Mouse (Mus musculus): ENCODE measurements at regions not wholly inside any gene's neighbourhood (a gene's known extent, or its start where the extent isn't known, plus 50 kb on each side); places are given as distances from the start of the nearest gene placed in this dataset.

DNA sequence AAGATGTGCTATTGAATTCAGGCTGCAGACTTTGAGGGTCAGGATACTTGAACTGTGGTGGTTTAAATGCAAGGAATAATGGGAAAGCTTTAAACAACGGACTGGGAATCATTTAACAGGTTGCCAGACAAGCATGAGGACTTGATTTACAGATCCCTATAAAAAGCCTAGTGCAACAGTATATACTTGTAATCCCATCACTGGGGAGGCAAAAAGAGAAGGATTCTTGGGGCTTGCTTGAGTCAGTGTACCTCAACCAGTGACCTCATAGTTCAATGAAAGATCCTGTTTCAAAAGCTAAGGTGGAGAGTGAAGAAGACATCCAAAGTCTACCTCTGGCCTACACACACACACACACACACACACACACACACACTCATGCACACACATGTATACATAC lies 99.8 kb downstream of the Lrrn1 start:
- DNase-seq (ENCODE audit: low spot score in 2 of 2) = no peak

DNA sequence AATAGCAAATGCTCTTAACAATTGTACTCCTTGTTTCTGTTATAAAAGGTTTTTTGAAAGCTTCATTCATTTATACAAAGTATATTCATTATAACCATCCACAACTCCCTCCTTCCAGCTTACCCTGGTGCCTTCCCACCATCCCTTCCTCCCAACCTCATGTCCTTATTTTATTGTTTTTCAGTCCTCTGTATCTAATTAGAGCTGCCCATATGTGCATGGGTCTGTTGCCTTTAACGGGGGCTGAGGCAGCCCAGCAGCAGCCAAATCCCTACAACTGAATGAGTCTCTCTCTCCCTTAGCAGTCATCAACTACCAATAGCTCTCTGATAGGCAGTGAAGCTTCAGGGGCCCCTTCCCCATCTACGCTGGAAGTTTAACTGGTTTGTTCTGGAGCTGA lies 116.2 kb downstream of the Lrrn1 start:
- peak in 1 of 2 experiments; percentile 8 for DNase-seq (ENCODE audit: low spot score in 2 of 2)

DNA sequence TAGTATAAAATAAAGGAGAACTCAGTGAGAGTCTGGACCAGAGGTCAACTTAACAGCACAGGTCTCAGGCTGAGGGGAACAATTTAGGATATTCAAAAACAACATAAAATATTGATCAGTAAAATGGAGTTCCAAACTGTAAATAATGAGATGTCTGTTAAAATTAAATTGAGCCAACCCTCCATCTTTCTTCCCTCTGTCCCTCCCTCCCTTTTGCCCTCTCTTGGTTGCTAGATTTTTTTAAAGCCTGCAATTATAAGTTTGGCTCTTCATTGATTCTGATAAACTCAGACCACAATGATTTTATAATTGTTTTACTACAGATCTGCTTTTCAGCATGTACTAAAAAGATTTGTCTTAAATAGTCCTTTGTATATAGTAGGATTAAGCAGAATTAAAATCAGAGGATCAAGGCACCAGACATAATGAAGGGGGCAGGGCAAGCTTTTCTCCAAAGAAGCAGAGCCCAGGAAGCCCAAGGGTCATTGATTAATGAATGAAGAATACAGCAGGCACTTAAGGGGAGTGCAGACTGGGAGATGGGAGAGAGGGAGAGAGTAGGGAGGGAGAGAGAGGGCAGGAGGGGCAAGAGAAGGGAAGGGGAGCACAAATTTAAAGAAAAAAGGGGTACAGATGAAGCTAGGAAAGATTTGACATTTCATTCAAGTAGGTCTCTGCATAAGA lies 124.4 kb downstream of the Lrrn1 start:
- no peak for DNase-seq (ENCODE audit: low spot score in 2 of 2)

DNA sequence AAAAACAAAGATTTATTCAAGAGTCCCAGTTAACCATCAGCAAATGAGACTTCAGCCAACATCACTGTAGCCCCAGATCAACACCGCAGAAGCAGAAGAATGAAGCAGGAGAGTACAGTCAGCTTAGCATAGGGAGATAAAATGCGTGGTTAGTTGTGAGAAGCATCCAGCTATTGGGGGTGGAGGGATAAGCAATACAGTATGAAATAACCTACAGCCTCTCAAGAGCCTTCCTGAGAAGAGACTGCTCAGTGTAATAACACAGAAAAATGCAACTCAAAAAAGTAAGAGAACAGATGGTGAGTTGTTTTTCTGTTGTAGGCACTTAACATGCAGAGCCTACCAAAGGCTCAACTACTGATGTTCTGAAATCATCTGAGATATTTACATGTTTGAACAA lies 128.2 kb downstream of the Lrrn1 start:
- DNase-seq (ENCODE audit: low spot score in 2 of 2) = peak in 1 of 2 experiments; percentile 11

DNA sequence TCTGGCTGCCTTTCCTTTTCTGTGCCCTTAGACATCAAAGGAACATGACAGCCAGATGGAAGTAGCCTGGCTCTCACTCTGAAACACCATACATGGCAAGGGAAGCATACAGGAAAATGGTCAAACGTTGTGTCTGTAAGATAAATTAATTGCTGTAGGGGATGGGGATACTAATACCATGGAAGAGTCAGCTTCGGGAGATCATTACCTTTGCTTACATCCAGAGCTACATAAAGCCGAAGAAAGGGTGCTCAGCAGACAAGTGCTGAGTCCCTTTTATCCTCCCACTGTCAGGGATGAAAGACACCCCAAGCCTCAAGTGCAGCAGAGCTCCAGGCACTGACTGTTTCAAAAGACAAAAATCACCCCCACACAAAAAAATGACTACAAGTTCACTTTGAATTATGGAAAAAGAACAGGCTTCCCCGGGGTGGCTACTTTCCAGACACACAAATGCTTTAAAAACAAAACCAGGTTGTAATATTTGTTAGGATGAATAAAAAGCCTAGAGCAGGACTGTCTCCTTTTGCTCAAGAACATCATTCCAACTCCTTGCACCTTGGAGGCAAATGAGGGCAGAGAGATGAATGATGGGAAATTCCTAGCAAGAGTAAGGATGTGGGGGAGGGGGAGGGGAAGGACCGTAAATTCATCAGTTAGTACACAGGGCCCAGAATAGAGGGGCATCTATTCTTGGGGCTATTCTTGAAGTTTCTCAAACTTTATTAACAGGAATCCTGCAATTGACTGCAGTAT lies 131.6 kb downstream of the Lrrn1 start:
- DNase-seq (ENCODE audit: low spot score in 2 of 2) = no peak

DNA sequence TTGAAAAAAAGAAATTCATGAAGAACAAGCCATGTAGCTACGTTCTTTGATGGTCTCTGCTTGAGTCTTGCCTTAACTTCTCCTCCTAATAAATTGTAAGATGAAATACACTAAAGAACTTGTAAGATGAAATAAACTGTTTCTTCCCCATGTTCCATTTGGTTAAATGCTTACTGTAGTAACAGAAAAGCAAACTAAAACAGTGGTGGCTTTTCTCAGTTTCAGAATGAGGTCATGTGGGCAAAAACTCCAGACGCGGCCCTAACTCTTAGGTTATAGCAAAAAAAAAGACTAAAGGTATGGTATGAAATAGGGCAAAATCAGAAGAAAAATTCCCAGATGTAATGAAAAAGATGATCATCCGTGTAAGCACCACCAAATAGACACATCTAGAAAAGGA lies 169.7 kb downstream of the Lrrn1 start:
- DNase-seq (ENCODE audit: low spot score in 2 of 2) = no peak

DNA sequence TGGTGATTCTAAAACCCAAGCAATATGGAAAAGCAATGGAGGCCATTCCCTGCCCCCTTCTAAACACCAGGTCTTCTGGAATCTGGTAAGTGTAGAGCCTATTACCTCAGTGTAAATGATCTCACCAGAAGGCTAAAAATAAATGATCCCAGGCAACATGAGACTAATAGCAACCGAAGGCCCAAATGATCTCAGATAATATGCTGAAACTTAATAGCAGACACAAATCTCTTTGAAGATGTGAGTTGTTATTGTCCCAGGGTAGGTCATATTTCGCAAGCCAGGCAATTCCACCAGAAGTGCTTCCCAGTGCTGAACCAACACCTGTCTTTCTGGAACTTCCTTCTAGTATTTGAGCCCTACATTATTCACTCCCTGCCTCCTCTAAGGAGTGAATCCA lies 178.6 kb downstream of the Lrrn1 start:
- no peak for DNase-seq (ENCODE audit: low spot score in 2 of 2)

DNA sequence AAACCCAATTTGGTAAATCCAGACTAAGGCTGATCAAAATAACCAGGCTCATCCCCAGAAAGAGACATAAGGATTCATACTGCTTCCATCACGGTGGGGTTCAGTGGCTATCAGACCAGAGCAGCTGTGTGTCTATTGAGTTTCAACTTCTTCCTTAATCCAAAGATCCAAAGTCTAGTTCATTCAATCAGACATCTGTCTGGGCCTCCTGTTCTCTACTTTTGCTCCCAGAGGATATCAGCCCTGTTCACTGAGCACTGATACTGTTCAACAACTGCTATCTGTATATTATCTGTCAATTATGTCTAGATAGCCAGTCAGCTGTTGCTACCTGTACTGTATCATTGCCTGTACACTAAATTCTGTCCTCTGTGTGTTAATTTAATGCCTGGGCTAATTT lies 179.0 kb downstream of the Lrrn1 start:
- no peak for DNase-seq (ENCODE audit: low spot score in 2 of 2)

DNA sequence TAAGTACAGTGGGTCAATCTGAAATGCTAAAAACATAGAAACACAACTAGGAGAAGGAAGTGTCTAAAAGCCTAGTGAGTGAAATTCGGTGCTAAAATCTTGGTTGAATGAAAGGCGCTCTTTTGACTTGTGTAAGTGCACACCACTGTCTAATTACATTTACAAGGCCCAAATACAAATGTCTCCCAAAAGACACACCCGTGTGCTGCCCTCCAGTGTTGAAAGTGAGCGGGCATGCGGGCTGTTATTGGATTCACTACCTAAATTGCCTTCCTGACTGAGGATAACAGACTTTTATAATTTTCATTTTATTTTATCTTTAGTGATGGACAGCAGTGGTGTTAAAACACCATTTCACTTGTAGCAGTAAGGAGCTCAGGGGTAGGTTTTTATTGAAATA lies 180.8 kb downstream of the Lrrn1 start:
- no peak for DNase-seq (ENCODE audit: low spot score in 2 of 2)

DNA sequence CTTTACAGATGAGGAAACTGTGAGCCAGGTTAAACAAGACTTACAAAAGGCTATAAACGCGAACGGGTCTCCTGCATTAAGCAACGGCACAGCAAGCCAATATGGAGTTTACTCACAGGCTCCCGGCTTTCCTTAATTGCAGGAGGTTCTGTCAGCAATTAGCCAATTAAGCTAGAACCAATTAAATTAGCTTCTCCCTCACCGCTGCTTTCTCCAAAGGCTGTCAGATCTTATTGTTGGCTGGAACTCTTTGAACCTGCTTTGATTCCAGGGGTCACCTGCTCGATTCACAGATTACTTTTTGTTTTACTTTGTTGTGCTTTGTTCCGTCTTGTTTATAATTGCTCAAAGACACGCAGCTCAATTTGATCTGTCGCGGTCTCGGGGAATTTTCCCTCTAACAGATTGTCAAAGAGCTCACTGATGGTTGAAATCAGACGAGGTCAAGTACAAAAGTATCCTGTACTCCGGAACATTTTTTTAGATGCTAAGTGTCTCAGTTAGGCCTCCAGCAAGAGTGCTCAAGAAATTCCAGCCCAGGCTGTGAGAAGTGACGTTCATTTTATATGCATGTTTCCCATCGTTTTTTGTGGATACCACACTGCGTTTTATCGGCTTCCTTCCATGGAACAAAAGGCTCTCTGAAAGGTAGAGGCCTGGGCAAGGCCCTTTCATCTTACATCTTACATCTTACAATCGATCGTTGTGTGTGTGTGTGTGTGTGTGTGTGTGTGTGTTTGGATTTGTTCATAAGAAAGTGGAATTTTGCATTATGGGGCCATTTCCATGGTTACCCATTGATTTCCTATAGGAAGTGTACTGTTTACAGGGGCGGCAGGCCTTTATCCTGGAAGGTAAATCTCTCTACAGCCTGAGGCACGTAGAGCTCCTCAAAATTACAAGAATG lies 181.9 kb downstream of the Lrrn1 start:
- no peak for DNase-seq (ENCODE audit: low spot score in 2 of 2)

DNA sequence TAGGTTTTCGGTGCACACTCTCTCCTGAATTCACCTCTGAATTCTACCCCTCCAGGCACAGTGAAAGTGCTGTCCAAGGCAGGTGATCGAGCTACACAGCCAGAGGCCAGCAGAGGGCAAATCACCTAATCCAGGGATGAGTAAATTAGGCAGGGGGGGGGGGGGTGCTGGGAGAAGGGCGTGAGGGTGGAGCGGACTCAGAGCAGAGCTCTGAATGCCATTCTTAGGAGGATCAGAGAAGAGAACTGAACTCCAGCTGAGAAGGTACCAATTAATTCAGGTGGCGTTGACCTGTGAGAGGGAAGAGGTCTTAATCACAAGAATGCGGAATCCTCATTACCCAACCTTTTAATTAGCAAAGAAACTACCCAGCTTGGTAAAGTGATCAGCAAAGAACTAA lies 183.5 kb downstream of the Lrrn1 start:
- DNase-seq (ENCODE audit: low spot score in 2 of 2) = no peak

DNA sequence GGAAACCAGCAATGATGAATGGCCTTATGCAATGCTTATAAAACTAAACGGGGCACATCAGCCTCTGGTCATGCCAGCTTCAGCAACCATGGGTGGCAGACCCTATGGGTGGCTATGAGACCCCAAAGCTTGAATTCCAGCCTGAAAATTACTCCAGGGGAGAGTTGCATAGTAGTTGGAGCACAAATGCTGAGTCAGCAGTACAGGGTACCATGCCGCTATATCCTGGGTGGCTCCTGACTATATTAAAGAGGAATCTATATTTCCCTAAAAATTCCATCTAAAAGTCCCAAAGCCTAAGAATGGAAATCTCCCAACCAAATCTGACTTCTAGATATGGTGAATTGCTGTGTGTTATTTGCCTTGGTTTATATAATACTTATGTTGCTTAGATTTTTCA lies 187.6 kb downstream of the Lrrn1 start:
- no peak for DNase-seq (ENCODE audit: low spot score in 2 of 2)

DNA sequence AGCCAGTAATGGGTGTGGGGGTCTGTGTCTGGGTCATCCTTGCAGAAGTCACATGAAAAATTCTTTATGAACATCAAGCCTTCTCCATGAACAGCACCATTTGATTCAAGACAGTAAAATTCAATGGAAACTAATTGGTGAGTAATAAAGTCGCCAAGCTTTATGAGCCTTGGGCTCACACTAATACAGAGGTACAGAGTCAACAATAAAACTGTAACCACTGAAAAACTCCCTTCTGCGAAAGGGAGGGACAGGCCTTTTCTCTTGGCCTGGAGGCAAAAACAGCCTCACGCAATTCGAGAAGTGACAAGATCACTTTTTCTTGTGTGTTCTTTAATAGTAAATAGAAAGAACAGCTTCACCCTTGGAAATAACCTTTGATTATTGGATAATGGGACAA lies 200.7 kb downstream of the Lrrn1 start:
- no peak for DNase-seq (ENCODE audit: low spot score in 2 of 2)

DNA sequence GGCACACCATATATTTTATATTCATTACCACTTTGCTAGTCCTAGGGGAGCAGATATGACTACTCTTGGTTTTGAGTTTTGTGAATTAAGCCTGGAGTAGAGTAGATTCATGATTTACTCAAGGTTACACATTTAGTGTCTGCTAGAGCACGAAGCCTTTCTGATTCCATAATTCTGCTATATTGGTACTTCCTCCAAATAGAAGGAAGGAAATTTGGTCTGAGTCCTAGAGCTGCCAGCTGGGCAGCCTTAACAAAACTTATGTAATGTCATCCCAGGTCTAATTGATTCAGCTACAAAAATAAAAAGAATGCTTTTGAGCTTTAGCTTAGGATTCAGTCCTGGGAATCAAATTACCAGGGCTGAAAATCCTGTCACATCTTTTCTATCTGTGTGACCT lies 205.2 kb downstream of the Lrrn1 start:
- peak in 1 of 2 experiments; percentile 12 for DNase-seq (ENCODE audit: low spot score in 2 of 2)

DNA sequence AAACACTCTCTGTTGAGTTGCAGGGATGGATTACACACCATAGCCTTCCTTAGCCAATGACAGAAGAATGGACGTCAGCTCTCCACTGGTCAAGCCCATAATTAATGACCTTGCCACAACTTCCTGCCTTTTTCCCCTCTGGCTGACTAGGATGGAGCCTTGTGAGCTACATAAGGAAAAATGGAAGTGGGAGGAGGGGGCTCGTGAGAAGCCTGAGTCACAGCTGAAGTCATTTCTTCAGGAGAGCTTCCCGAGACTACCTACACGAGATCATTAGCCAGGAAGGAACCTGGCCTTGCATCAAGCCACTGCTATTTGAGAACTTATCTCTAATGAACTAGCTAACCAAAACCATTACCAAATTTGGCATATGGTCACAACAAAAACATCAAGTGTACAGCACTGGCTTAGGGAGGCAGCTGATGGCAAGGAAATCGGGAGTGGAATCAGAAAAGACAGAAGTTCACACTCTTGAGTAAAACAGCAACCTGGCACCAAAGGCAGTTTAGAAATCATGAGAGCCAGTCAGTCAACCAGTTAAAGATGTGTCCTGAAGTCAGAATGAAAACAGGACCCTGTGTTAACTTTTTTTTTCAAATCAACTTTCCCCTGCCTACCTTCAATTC lies 219.7 kb downstream of the Lrrn1 start:
- DNase-seq (ENCODE audit: low spot score in 2 of 2) = no peak

DNA sequence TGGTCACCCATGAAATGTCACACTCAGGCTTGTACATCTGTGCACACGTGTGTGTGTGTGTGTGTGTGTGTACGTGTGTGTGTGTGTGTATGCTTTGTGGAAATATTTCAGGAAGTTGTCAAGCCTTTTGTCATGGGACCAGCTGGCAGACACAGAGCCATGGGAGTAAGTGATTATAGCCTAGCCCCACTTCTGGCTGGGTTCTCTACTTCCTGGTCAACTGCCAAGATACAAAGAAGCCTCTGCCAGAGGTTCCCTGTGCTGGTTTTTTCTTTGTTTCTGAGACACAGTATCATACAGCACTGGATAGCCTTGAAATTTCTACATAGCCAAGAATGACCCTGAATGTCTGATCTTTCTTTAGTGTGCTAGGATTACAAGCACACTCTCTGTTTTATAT lies 220.2 kb downstream of the Lrrn1 start:
- DNase-seq (ENCODE audit: low spot score in 2 of 2) = no peak

DNA sequence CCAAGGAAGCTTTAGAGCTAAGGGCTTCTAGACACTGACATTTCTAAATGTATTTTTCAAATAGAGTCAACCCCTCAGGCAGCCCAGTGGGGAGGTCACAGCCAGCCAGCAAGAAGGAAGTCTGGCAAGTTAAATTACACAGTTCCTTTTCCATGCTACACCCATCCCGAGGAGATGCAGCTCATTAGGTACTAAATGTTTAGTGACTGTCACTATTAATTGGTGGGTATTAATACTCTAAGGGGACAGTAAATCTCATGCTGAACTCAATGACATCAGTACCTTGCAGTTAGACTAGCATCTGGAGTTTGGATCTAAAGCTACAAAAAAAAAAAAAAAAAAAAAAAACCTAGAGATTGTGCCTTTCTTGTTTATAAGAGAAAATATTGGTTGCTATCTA lies 222.6 kb downstream of the Lrrn1 start:
- DNase-seq (ENCODE audit: low spot score in 2 of 2) = no peak

DNA sequence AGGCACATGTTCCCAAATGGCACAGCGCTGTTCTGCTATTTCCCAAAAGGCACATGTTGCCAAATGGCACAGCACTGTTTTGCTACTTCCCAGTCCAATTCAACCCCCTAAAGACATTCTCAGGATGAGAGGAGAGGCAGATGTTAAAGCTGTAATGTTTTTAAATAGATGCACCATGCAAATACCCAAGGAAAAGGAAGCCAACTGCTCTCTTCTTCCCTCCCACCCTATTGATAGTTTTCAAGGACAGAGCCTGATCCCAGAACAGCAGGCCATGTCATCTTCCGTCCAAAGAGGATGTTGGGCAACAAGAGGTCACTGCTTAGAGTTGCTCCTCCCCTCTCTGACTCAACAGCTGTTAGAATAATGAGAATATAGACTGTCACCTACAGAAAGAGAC lies 225.6 kb downstream of the Lrrn1 start:
- no peak for DNase-seq (ENCODE audit: low spot score in 2 of 2)

DNA sequence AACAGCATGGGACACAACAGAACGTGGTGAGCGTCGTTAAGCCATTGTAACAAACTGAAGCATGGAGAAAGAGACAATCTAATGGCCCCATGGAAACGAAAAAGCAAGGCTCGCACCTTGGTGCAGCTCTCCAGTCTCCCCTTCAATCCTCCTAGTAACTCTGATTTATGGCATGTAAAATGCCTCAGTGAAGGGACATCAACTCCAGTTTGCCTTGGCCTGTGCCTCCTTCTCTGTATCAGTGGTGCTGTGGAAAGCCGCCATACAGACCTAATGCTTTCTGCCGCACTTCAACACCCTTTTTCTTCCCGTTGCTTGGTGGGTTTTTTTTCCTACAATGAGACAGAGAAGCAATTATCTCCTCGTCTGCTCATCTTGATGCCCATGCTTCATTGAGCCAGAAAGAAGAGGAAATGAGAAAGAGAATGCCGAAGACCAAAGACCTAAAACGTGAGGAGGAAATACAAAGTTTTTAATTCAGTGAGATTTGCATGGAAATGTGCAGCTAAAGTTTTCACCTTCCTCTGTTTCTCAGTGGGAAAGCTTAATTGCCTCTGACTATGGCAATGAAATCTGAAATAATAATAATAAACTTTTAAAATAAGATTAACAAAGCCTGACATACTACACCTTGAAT lies 241.4 kb downstream of the Lrrn1 start:
- no peak for DNase-seq (ENCODE audit: low spot score in 2 of 2)

DNA sequence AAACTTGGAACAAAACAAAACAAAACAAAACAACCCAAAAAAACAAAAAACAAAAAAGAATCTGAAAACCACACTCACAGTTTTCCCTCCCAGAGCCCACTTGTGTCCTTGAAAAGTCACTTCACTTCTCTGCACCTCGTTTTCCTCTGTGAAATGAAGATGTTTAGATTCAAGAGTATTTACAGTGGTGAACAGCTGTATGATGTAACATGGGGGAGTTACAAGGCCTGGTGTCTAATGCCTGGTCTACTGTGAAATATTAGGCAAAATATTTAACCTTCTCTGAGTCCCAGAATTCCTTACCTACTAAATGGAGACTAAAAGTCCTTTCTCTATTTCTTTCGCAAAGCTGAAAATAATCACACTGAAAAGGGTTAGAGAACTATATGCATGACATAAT lies 255.4 kb downstream of the Lrrn1 start:
- DNase-seq (ENCODE audit: low spot score in 2 of 2) = no peak

DNA sequence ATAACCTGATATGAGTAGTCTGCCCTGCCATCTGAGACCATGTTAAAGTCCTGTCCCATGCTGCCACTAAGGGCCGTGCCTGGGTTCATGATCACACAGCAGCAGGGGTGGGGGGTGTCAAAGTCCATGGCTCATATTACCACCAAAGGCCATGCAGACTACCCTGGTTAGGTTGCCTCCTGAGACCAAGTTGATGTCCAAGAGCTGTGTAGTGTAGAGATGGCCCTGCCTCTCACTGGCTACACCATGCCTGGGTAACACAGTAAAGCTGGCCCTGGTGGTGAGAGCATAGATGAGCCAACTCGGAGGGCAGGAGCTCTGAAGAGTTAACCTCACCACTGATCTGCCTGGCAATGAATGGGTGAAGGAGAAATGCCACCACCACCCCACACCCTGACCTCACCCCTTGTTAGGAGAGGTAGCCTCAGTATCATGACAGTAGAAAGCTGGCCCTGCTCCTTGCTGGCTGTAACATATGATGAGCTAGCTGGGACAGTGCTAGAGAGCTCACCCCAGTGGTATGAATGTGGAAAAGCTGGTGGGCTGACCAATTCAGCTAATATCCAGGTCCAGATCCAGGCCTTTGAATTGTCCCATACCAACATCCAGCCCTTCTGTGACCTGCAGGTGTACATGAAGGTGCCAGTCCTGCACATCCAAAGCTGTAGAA lies 258.8 kb downstream of the Lrrn1 start:
- DNase-seq (ENCODE audit: low spot score in 2 of 2) = no peak
